Mouse (Mus musculus) limb, embryonic 15.5 days (tissue): ENCODE measurements around the gene Axdnd1. TPM values are rescaled to one million over a fixed set of nuclear protein-coding genes. Genes with fewer than 3 reads are reported as not detected.

Experiments used
- ATAC-seq: fragments of 200-750 bp; cut with Nextera tagmentation; 2 replicates; pipeline ENCODE4 v1.8.0; 2017; ENCODE audit warnings: low read depth, moderate TSS enrichment; ENCODE audit not compliant: insufficient number of reproducible peaks, low FRiP score, low TSS enrichment
- H3K27ac ChIP-seq: fragments of 300-500 bp; sonication (generic); 2 replicates; pipeline ENCODE4 v1.5.1; 2015; ENCODE audit warnings: moderate library complexity, mild to moderate bottlenecking, inconsistent platforms
- H3K27me3 ChIP-seq: fragments of 300-500 bp; sonication (generic); 2 replicates; pipeline ENCODE4 v1.6.1; 2015; ENCODE audit warnings: inconsistent platforms
- H3K36me3 ChIP-seq: fragments of 300-500 bp; sonication (generic); 2 replicates; pipeline ENCODE4 v1.6.1; 2015; ENCODE audit warnings: inconsistent platforms
- H3K4me1 ChIP-seq: fragments of 300-500 bp; sonication (generic); 2 replicates; pipeline ENCODE4 v1.6.1; 2015; ENCODE audit warnings: inconsistent platforms
- H3K4me2 ChIP-seq: fragments of 300-500 bp; sonication (generic); 2 replicates; pipeline ENCODE4 v1.6.1; 2015; ENCODE audit warnings: mild to moderate bottlenecking, inconsistent platforms
- H3K4me3 ChIP-seq: fragments of 300-500 bp; sonication (generic); 2 replicates; pipeline ENCODE4 v1.5.1; 2015; ENCODE audit warnings: mild to moderate bottlenecking, inconsistent platforms
- H3K9ac ChIP-seq: fragments of 300-500 bp; sonication (generic); 2 replicates; pipeline ENCODE4 v1.6.1; 2015; ENCODE audit warnings: inconsistent platforms
- H3K9me3 ChIP-seq: fragments of 300-500 bp; sonication (generic); 2 replicates; pipeline ENCODE4 v1.6.1; 2016; ENCODE audit warnings: inconsistent platforms
- WGBS: fragments of 180-500 bp; shearing (Covaris S2); methylation state at CpG from one replicate; pipeline ENCODE4 v1.1.7; 2015; 5-methylcytosine and 5-hydroxymethylcytosine counted together
- polyA plus RNA-seq: library from polyadenylated mRNA; unstranded; fragments of >200 nt; fragmentation: Nextera tagmentation; extraction: Ambion mirVana; gene quantifications from 2 replicates; pipeline ENCODE4 v1.2.1, GENCODE M21; 2015

Gene Axdnd1
- 0.07 and 0.13 TPM in 2 replicates for polyA plus RNA-seq

- Histone ChIP-seq H3K27ac (0 out of 2 replicates have a peak within 1 kb of the TSS, but pooled peaks have one; percentile 28), H3K4me3 (peak within 1 kb of the TSS; percentile 65), H3K9ac (peak within 1 kb of the TSS; percentile 26; the same call in 1 of the 2 replicates), H3K27me3 (no peaks in the 10 kb centered on the region), H3K4me1 (no peaks in the 10 kb centered on the region), H3K36me3 (no peaks in the 10 kb centered on the region), H3K9me3 (no peaks in the 10 kb centered on the region), H3K4me2 (peak within 1 kb of the TSS; percentile 60)
- peak; percentile 84 for ATAC-seq
- WGBS, result under 1% methylated on average over 43 of the region's 44 CpGs
Measured at GRCm38 (mm10) chr1:156420671-156421297, at the start of gene Axdnd1. Axdnd1 (minus strand) TSS chr1:156421159.

- Histone ChIP-seq H3K9ac (no peak overlapping the region), H3K4me2 (no peak overlapping the region), H3K4me1 (peaks cover 9% of the 10 kb centered on the region), H3K4me3 (no peak overlapping the region), H3K27ac (no peak overlapping the region), H3K36me3 (peaks cover 13% of the 10 kb centered on the region; the same call in 1 of the 2 replicates), H3K27me3 (no peaks in the 10 kb centered on the region), H3K9me3 (no peaks in the 10 kb centered on the region)
- ATAC-seq, result no peak
- WGBS, result 78% methylated on average over 7 of the region's 7 CpGs
Measured at GRCm38 (mm10) chr1:156470557-156470956, 49.6 kb upstream of the Axdnd1 start.

- Histone ChIP-seq H3K36me3 (peaks cover 16% of the 10 kb centered on the region; the same call in 1 of the 2 replicates), H3K9me3 (no peaks in the 10 kb centered on the region), H3K4me3 (no peak overlapping the region), H3K4me1 (peaks cover 6% of the 10 kb centered on the region), H3K27me3 (no peaks in the 10 kb centered on the region), H3K9ac (no peak overlapping the region), H3K4me2 (no peak overlapping the region), H3K27ac (no peak overlapping the region)
- WGBS, result 81% methylated on average over 3 of the region's 3 CpGs
- no peak for ATAC-seq
Measured at GRCm38 (mm10) chr1:156468576-156468975, 47.6 kb upstream of the Axdnd1 start.

GRCm38 (mm10) chr1:156467655-156468255, 46.8 kb upstream of the Axdnd1 start:
- no peaks in the 10 kb centered on the region for H3K9me3 ChIP-seq
- H3K4me1 ChIP-seq, result peaks cover under 1% of the 10 kb centered on the region
- no peak overlapping the region for H3K4me3 ChIP-seq
- ATAC-seq, result no peak
- no peak overlapping the region for H3K4me2 ChIP-seq
- H3K27me3 ChIP-seq, result no peaks in the 10 kb centered on the region
- H3K9ac ChIP-seq, result no peak overlapping the region
- no peak overlapping the region for H3K27ac ChIP-seq
- 67% methylated on average over 12 of the region's 12 CpGs for WGBS
- H3K36me3 ChIP-seq, result peaks cover 16% of the 10 kb centered on the region; the same call in 1 of the 2 replicates

- Histone ChIP-seq H3K4me1 (no peaks in the 10 kb centered on the region), H3K4me2 (no peak overlapping the region), H3K27ac (no peak overlapping the region), H3K36me3 (peaks cover 16% of the 10 kb centered on the region; the same call in 1 of the 2 replicates), H3K4me3 (no peak overlapping the region), H3K9me3 (no peaks in the 10 kb centered on the region), H3K9ac (no peak overlapping the region), H3K27me3 (no peaks in the 10 kb centered on the region)
- 83% methylated on average over 9 of the region's 9 CpGs for WGBS
- ATAC-seq, result no peak
Measured at GRCm38 (mm10) chr1:156464963-156465362, 44.0 kb upstream of the Axdnd1 start.

- no peaks in the 10 kb centered on the region for H3K27me3 ChIP-seq
- no peak overlapping the region for H3K4me2 ChIP-seq
- ATAC-seq, result no peak
- no peak overlapping the region for H3K9ac ChIP-seq
- no peaks in the 10 kb centered on the region for H3K9me3 ChIP-seq
- peaks cover 16% of the 10 kb centered on the region; the same call in 1 of the 2 replicates for H3K36me3 ChIP-seq
- 80% methylated on average over 8 of the region's 8 CpGs for WGBS
- no peak overlapping the region; the same call in 1 of the 2 replicates for H3K27ac ChIP-seq
- no peak overlapping the region for H3K4me3 ChIP-seq
- H3K4me1 ChIP-seq, result no peaks in the 10 kb centered on the region
Measured at GRCm38 (mm10) chr1:156463981-156464853, 43.3 kb upstream of the Axdnd1 start.

GRCm38 (mm10) chr1:156462273-156462991, 41.5 kb upstream of the Axdnd1 start:
- H3K9me3 ChIP-seq, result no peaks in the 10 kb centered on the region
- H3K4me3 ChIP-seq, result no peak overlapping the region
- no peak overlapping the region for H3K27ac ChIP-seq
- no peaks in the 10 kb centered on the region for H3K4me1 ChIP-seq
- no peaks in the 10 kb centered on the region for H3K27me3 ChIP-seq
- H3K4me2 ChIP-seq, result no peak overlapping the region
- no peak overlapping the region for H3K9ac ChIP-seq
- WGBS, result 60% methylated on average over 12 of the region's 12 CpGs
- no peak for ATAC-seq
- peaks cover 19% of the 10 kb centered on the region; the same call in 1 of the 2 replicates for H3K36me3 ChIP-seq

- H3K4me2 ChIP-seq, result no peak overlapping the region
- no peaks in the 10 kb centered on the region for H3K4me1 ChIP-seq
- H3K36me3 ChIP-seq, result peaks cover 11% of the 10 kb centered on the region; the same call in 1 of the 2 replicates
- no peak overlapping the region for H3K9ac ChIP-seq
- no peak overlapping the region for H3K4me3 ChIP-seq
- H3K27ac ChIP-seq, result no peak overlapping the region
- H3K9me3 ChIP-seq, result no peaks in the 10 kb centered on the region
- no peaks in the 10 kb centered on the region for H3K27me3 ChIP-seq
- no peak for ATAC-seq
- WGBS, result 38% methylated on average over 6 of the region's 6 CpGs
Measured at GRCm38 (mm10) chr1:156461036-156461435, 40.1 kb upstream of the Axdnd1 start.

- no peak overlapping the region for H3K9ac ChIP-seq
- H3K36me3 ChIP-seq, result peaks cover 3% of the 10 kb centered on the region; the same call in 1 of the 2 replicates
- H3K4me3 ChIP-seq, result no peak overlapping the region
- ATAC-seq, result no peak
- no peak overlapping the region for H3K4me2 ChIP-seq
- no peak overlapping the region for H3K27ac ChIP-seq
- H3K9me3 ChIP-seq, result no peaks in the 10 kb centered on the region
- H3K4me1 ChIP-seq, result no peaks in the 10 kb centered on the region
- 87% methylated on average over 4 of the region's 4 CpGs for WGBS
- no peaks in the 10 kb centered on the region for H3K27me3 ChIP-seq
Measured at GRCm38 (mm10) chr1:156460216-156460615, 39.3 kb upstream of the Axdnd1 start.

- 67% methylated on average over 3 of the region's 3 CpGs for WGBS
- no peak for ATAC-seq
- Histone ChIP-seq H3K4me3 (no peak overlapping the region), H3K9ac (no peak overlapping the region), H3K4me2 (no peak overlapping the region), H3K4me1 (no peaks in the 10 kb centered on the region), H3K36me3 (0 out of 2 replicates have a peak, but pooled peaks cover 3% of the 10 kb centered on the region), H3K9me3 (no peaks in the 10 kb centered on the region), H3K27me3 (no peaks in the 10 kb centered on the region), H3K27ac (no peak overlapping the region)
Measured at GRCm38 (mm10) chr1:156459690-156460089, 38.7 kb upstream of the Axdnd1 start.

- no peak overlapping the region for H3K9ac ChIP-seq
- H3K27ac ChIP-seq, result no peak overlapping the region
- no peak overlapping the region for H3K4me3 ChIP-seq
- no peak overlapping the region for H3K4me2 ChIP-seq
- H3K4me1 ChIP-seq, result no peaks in the 10 kb centered on the region
- H3K9me3 ChIP-seq, result no peaks in the 10 kb centered on the region
- ATAC-seq, result no peak
- H3K27me3 ChIP-seq, result no peaks in the 10 kb centered on the region
- H3K36me3 ChIP-seq, result 0 out of 2 replicates have a peak, but pooled peaks cover 3% of the 10 kb centered on the region
- WGBS, result 79% methylated on average over 8 of the region's 8 CpGs
Measured at GRCm38 (mm10) chr1:156458391-156459060, 37.6 kb upstream of the Axdnd1 start.
